Mouse (Mus musculus) midbrain, postnatal 0 days (tissue): ENCODE measurements at regions not wholly inside any gene's neighbourhood (a gene's known extent, or its start where the extent isn't known, plus 50 kb on each side); places are given as distances from the start of the nearest gene placed in this dataset.

Experiments
- ATAC-seq: fragments of 200-750 bp; cut with Nextera tagmentation; 2 replicates; pipeline ENCODE4 v1.8.0; 2017; ENCODE audit warnings: moderate number of reproducible peaks, mild to moderate bottlenecking, moderate TSS enrichment, moderate library complexity; ENCODE audit not compliant: low FRiP score
- DNase-seq: peaks from one replicate; pipeline ENCODE4 v3.0.0-alpha.2; 2015; ENCODE audit warnings: low spot score
- H3K27ac ChIP-seq: fragments of 300-500 bp; sonication (generic); 2 replicates; pipeline ENCODE4 v1.5.1; 2014; ENCODE audit warnings: low read depth, mild to moderate bottlenecking, low read length, mixed read lengths
- H3K27me3 ChIP-seq: fragments of 300-500 bp; sonication (generic); 2 replicates; pipeline ENCODE4 v1.6.1; 2014; ENCODE audit warnings: low read length, control low read depth, mixed read lengths; ENCODE audit not compliant: insufficient read depth
- H3K36me3 ChIP-seq: fragments of 300-500 bp; sonication (generic); 2 replicates; pipeline ENCODE4 v1.6.1; 2014; ENCODE audit warnings: low read length, control low read depth, mixed read lengths; ENCODE audit not compliant: insufficient read depth
- H3K4me1 ChIP-seq: fragments of 300-500 bp; sonication (generic); 2 replicates; pipeline ENCODE4 v1.6.1; 2014; ENCODE audit warnings: mild to moderate bottlenecking, control low read depth, antibody characterized with exemption, low read length, mixed read lengths; ENCODE audit not compliant: insufficient read depth
- H3K4me2 ChIP-seq: fragments of 300-500 bp; sonication (generic); 2 replicates; pipeline ENCODE4 v1.6.1; 2014; ENCODE audit warnings: low read depth, mild to moderate bottlenecking, low read length, mixed read lengths; ENCODE audit not compliant: poor library complexity, severe bottlenecking
- H3K4me3 ChIP-seq: fragments of 300-500 bp; sonication (generic); 2 replicates; pipeline ENCODE4 v1.5.1; 2014; ENCODE audit warnings: low read depth, mild to moderate bottlenecking, low read length, moderate library complexity
- H3K9ac ChIP-seq: fragments of 300-500 bp; sonication (generic); replicated peaks from 2 replicates; pipeline ENCODE4 v1.6.1; 2014; ENCODE audit warnings: mild to moderate bottlenecking, low read length, moderate library complexity, mixed read lengths; ENCODE audit not compliant: poor library complexity, severe bottlenecking
- H3K9me3 ChIP-seq: fragments of 300-500 bp; sonication (generic); 2 replicates; pipeline ENCODE4 v1.6.1; 2016; ENCODE audit warnings: low read length, control low read depth
- CTCF ChIP-seq: IDR thresholded peaks from 2 replicates; pipeline ENCODE4 v1.5.1; 2016; ENCODE audit warnings: antibody characterized with exemption, mild to moderate bottlenecking
- WGBS: fragments of 180-500 bp; shearing (Covaris S2); extraction: QIAGEN DNeasy Blood & Tissue Kit; methylation state at CpG from one replicate; pipeline ENCODE4 v1.1.7; 2014; 5-methylcytosine and 5-hydroxymethylcytosine counted together

- Histone ChIP-seq H3K4me2 (no peak overlapping the region), H3K27me3 (no peaks in the 10 kb centered on the region), H3K27ac (no peak overlapping the region), H3K36me3 (no peaks in the 10 kb centered on the region), H3K4me1 (no peaks in the 10 kb centered on the region), H3K9me3 (no peaks in the 10 kb centered on the region), H3K9ac (no peak overlapping the region), H3K4me3 (no peak overlapping the region)
- DNase-seq (peak; percentile 45), ATAC-seq (no peak)
- WGBS = 32% methylated on average over 3 of the region's 3 CpGs
- no peak for TF ChIP-seq CTCF
Observed at GRCm38 (mm10) chr3:143103333-143103732, 221.5 kb upstream of the Pkn2 start.

GRCm38 (mm10) chr3:143100810-143101645 is 219.2 kb upstream of the Pkn2 start:
- no peaks in the 10 kb centered on the region for H3K9me3 ChIP-seq
- peak overlapping the region; percentile 75 for H3K9ac ChIP-seq
- peak; percentile 64 for DNase-seq
- H3K27ac ChIP-seq = 0 out of 2 replicates have a peak overlapping the region, but pooled peaks have one; percentile 55
- H3K36me3 ChIP-seq = no peaks in the 10 kb centered on the region
- TF ChIP-seq CTCF = no peak
- H3K4me1 ChIP-seq = no peaks in the 10 kb centered on the region
- H3K4me2 ChIP-seq = peak overlapping the region; percentile 64
- H3K27me3 ChIP-seq = no peaks in the 10 kb centered on the region
- ATAC-seq = peak; percentile 77
- 2% methylated on average over 44 of the region's 59 CpGs for WGBS
- peak overlapping the region; percentile 51 for H3K4me3 ChIP-seq

GRCm38 (mm10) chr3:143100203-143100602 is 218.4 kb upstream of the Pkn2 start:
- DNase-seq = no peak
- H3K9ac ChIP-seq = peak overlapping the region; percentile 75
- TF ChIP-seq CTCF = no peak

DNA sequence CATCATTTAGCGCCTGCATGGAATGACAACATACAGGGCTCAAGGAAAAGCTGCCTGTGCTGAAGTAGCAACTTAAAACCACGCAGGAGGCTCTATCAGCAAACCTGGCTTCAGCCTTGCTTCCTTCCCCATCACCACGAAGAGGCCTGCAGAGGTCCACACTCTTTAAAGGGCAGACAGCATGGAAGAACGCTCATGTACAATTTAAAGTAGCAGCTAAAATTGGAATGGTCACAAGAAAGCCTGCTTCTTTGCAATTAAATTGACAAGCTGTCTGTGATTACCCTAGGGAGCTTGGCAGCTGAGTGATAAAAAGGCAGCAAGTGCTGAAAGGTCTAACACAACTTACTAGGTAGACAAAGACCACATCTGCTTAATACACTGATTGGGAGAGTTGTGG is 210.4 kb upstream of the Pkn2 start:
- no peaks in the 10 kb centered on the region for H3K4me1 ChIP-seq
- no peak for DNase-seq
- H3K9ac ChIP-seq = no peak overlapping the region
- H3K27me3 ChIP-seq = no peaks in the 10 kb centered on the region
- ATAC-seq = no peak
- no peak for TF ChIP-seq CTCF
- H3K36me3 ChIP-seq = no peaks in the 10 kb centered on the region
- H3K4me3 ChIP-seq = no peak overlapping the region
- H3K9me3 ChIP-seq = no peaks in the 10 kb centered on the region
- H3K4me2 ChIP-seq = no peak overlapping the region
- WGBS = 59% methylated on average over 4 of the region's 4 CpGs
- H3K27ac ChIP-seq = no peak overlapping the region

More at GRCm38 (mm10) chr3:143100203-143100602, 218.4 kb upstream of the Pkn2 start:
- H3K27me3 ChIP-seq = no peaks in the 10 kb centered on the region
- H3K4me2 ChIP-seq = peak overlapping the region; percentile 64
- H3K9me3 ChIP-seq = no peaks in the 10 kb centered on the region
- no peaks in the 10 kb centered on the region for H3K4me1 ChIP-seq
- 64% methylated on average over 7 of the region's 7 CpGs for WGBS
- ATAC-seq = no peak
- H3K36me3 ChIP-seq = no peaks in the 10 kb centered on the region
- H3K27ac ChIP-seq = no peak overlapping the region
- H3K4me3 ChIP-seq = peak overlapping the region; percentile 51

GRCm38 (mm10) chr3:143090886-143091285 is 209.1 kb upstream of the Pkn2 start:
- H3K4me1 ChIP-seq = no peaks in the 10 kb centered on the region
- no peaks in the 10 kb centered on the region for H3K9me3 ChIP-seq
- H3K4me2 ChIP-seq = no peak overlapping the region
- H3K27me3 ChIP-seq = no peaks in the 10 kb centered on the region
- H3K27ac ChIP-seq = no peak overlapping the region
- H3K36me3 ChIP-seq = no peaks in the 10 kb centered on the region
- ATAC-seq (no peak), DNase-seq (no peak)
- no peak overlapping the region for H3K4me3 ChIP-seq
- 70% methylated on average over 9 of the region's 9 CpGs for WGBS
- no peak for TF ChIP-seq CTCF
- no peak overlapping the region for H3K9ac ChIP-seq

DNA sequence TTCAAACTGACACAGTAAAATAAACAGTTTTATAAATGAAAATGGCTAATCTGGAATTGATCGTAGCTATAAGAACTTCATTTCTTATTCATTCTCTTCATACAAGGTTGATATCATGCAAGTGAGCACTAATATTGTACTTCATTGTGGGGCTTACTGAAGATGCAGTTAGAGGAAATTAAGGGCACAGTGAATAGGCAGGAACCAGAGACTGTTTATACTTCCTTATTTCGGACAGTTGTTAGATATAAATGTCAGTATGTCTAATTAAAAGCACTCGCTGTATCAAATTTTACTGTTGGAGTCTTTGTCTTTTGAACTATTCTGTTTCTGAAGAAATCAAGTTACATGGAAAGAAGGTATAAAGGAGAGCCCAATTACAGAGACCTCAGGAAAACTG is 208.5 kb upstream of the Pkn2 start:
- no peak overlapping the region for H3K27ac ChIP-seq
- H3K4me2 ChIP-seq = no peak overlapping the region
- H3K9me3 ChIP-seq = no peaks in the 10 kb centered on the region
- TF ChIP-seq CTCF = no peak
- H3K27me3 ChIP-seq = no peaks in the 10 kb centered on the region
- no peak overlapping the region for H3K9ac ChIP-seq
- no peak overlapping the region for H3K4me3 ChIP-seq
- no peaks in the 10 kb centered on the region for H3K4me1 ChIP-seq
- ATAC-seq (no peak), DNase-seq (no peak)
- H3K36me3 ChIP-seq = no peaks in the 10 kb centered on the region
- WGBS = 86% methylated on average over 3 of the region's 3 CpGs
